Mouse (Mus musculus): ENCODE data around the gene 2900026A02Rik. TPM values are rescaled to one million over a fixed set of nuclear protein-coding genes. Genes with fewer than 3 reads are reported as not detected.

Gene 2900026A02Rik
- polyA plus RNA-seq, 1 experiment from 2014 or later: 12.6 TPM

GRCm38 (mm10) chr5:113126476-113126875 is 94.6 kb downstream of the 2900026A02Rik start:
- Histone ChIP-seq H3K4me2 (ENCODE audit: low read depth, low read length) (no peak overlapping the region), H3K4me1 (replicated peaks; ENCODE audit: control insufficient read depth, insufficient read depth, low read length) (peaks cover 18% of the 10 kb centered on the region), H3K4me3 (ENCODE audit: low read length) (no peak overlapping the region), H3K9me3 (ENCODE audit: control insufficient read depth, low read length) (no peaks in the 10 kb centered on the region), H3K9ac (ENCODE audit: low read length) (no peak overlapping the region), H3K27ac (ENCODE audit: low read length) (no peak overlapping the region), H3K27me3 (ENCODE audit: control insufficient read depth, insufficient read depth, low read depth, low read length) (no peaks in the 10 kb centered on the region), H3K36me3 (ENCODE audit: control insufficient read depth, insufficient read depth, low read length) (no peaks in the 10 kb centered on the region)
- ATAC-seq (ENCODE audit: low read depth): no peak
- 92% methylated on average over 12 of the region's 12 CpGs for WGBS

- Histone ChIP-seq H3K4me2 (ENCODE audit: low read depth, low read length) (no peak overlapping the region), H3K4me1 (replicated peaks; ENCODE audit: control insufficient read depth, insufficient read depth, low read length) (peaks cover 27% of the 10 kb centered on the region), H3K27me3 (ENCODE audit: control insufficient read depth, insufficient read depth, low read depth, low read length) (no peaks in the 10 kb centered on the region), H3K9me3 (ENCODE audit: control insufficient read depth, low read length) (no peaks in the 10 kb centered on the region), H3K36me3 (ENCODE audit: control insufficient read depth, insufficient read depth, low read length) (no peaks in the 10 kb centered on the region), H3K4me3 (ENCODE audit: low read length) (no peak overlapping the region), H3K9ac (ENCODE audit: low read length) (no peak overlapping the region), H3K27ac (ENCODE audit: low read length) (no peak overlapping the region)
- no peak for ATAC-seq (ENCODE audit: low read depth)
- WGBS: 69% methylated on average over 10 of the region's 10 CpGs
Measured at GRCm38 (mm10) chr5:113123693-113124092, 97.3 kb downstream of the 2900026A02Rik start.

- H3K4me2 ChIP-seq (ENCODE audit: low read depth, low read length): no peak overlapping the region
- H3K9me3 ChIP-seq (ENCODE audit: control insufficient read depth, low read length): no peaks in the 10 kb centered on the region
- no peaks in the 10 kb centered on the region for H3K36me3 ChIP-seq (ENCODE audit: control insufficient read depth, insufficient read depth, low read length)
- H3K4me3 ChIP-seq (ENCODE audit: low read length): no peak overlapping the region
- no peak overlapping the region for H3K9ac ChIP-seq (ENCODE audit: low read length)
- no peak overlapping the region for H3K27ac ChIP-seq (ENCODE audit: low read length)
- 25% methylated on average over 12 of the region's 12 CpGs for WGBS
- peaks cover 30% of the 10 kb centered on the region for H3K4me1 ChIP-seq (replicated peaks; ENCODE audit: control insufficient read depth, insufficient read depth, low read length)
- ATAC-seq (ENCODE audit: low read depth): peak; percentile 26; the same call in 1 of the 2 replicates
- no peaks in the 10 kb centered on the region for H3K27me3 ChIP-seq (ENCODE audit: control insufficient read depth, insufficient read depth, low read depth, low read length)
Measured at GRCm38 (mm10) chr5:113122326-113123054, 98.5 kb downstream of the 2900026A02Rik start.

GRCm38 (mm10) chr5:113121591-113121875 is 99.5 kb downstream of the 2900026A02Rik start:
- Histone ChIP-seq H3K36me3 (ENCODE audit: control insufficient read depth, insufficient read depth, low read length) (no peaks in the 10 kb centered on the region), H3K4me1 (replicated peaks; ENCODE audit: control insufficient read depth, insufficient read depth, low read length) (peaks cover 27% of the 10 kb centered on the region), H3K9me3 (ENCODE audit: control insufficient read depth, low read length) (no peaks in the 10 kb centered on the region), H3K4me3 (ENCODE audit: low read length) (no peak overlapping the region), H3K4me2 (ENCODE audit: low read depth, low read length) (no peak overlapping the region), H3K27me3 (ENCODE audit: control insufficient read depth, insufficient read depth, low read depth, low read length) (no peaks in the 10 kb centered on the region), H3K9ac (ENCODE audit: low read length) (peak overlapping the region; percentile 45; the same call in 1 of the 2 replicates), H3K27ac (ENCODE audit: low read length) (peak overlapping the region; percentile 63)
- peak; percentile 61 for ATAC-seq (ENCODE audit: low read depth)
- 46% methylated on average over 6 of the region's 6 CpGs for WGBS

GRCm38 (mm10) chr5:113120741-113121590 is 100.1 kb downstream of the 2900026A02Rik start:
- ATAC-seq (ENCODE audit: low read depth): peak; percentile 47
- no peaks in the 10 kb centered on the region for H3K36me3 ChIP-seq (ENCODE audit: control insufficient read depth, insufficient read depth, low read length)
- peaks cover 27% of the 10 kb centered on the region for H3K4me1 ChIP-seq (replicated peaks; ENCODE audit: control insufficient read depth, insufficient read depth, low read length)
- 0 out of 2 replicates have a peak overlapping the region, but pooled peaks have one; percentile 10 for H3K9ac ChIP-seq (ENCODE audit: low read length)
- no peaks in the 10 kb centered on the region for H3K9me3 ChIP-seq (ENCODE audit: control insufficient read depth, low read length)
- no peaks in the 10 kb centered on the region for H3K27me3 ChIP-seq (ENCODE audit: control insufficient read depth, insufficient read depth, low read depth, low read length)
- 17% methylated on average over 15 of the region's 15 CpGs for WGBS
- H3K27ac ChIP-seq (ENCODE audit: low read length): peak overlapping the region; percentile 63
- H3K4me3 ChIP-seq (ENCODE audit: low read length): no peak overlapping the region
- no peak overlapping the region for H3K4me2 ChIP-seq (ENCODE audit: low read depth, low read length)

GRCm38 (mm10) chr5:113119861-113120465 is 101.1 kb downstream of the 2900026A02Rik start:
- WGBS: 43% methylated on average over 13 of the region's 13 CpGs
- Histone ChIP-seq H3K9me3 (ENCODE audit: control insufficient read depth, low read length) (no peaks in the 10 kb centered on the region), H3K4me2 (ENCODE audit: low read depth, low read length) (no peak overlapping the region), H3K27me3 (ENCODE audit: control insufficient read depth, insufficient read depth, low read depth, low read length) (no peaks in the 10 kb centered on the region), H3K4me3 (ENCODE audit: low read length) (no peak overlapping the region), H3K9ac (ENCODE audit: low read length) (no peak overlapping the region), H3K4me1 (replicated peaks; ENCODE audit: control insufficient read depth, insufficient read depth, low read length) (peaks cover 27% of the 10 kb centered on the region), H3K27ac (ENCODE audit: low read length) (no peak overlapping the region; the same call in 1 of the 2 replicates), H3K36me3 (ENCODE audit: control insufficient read depth, insufficient read depth, low read length) (no peaks in the 10 kb centered on the region)
- no peak for ATAC-seq (ENCODE audit: low read depth)

- Histone ChIP-seq H3K4me2 (ENCODE audit: low read depth, low read length) (no peak overlapping the region), H3K4me1 (replicated peaks; ENCODE audit: control insufficient read depth, insufficient read depth, low read length) (peaks cover 33% of the 10 kb centered on the region), H3K27me3 (ENCODE audit: control insufficient read depth, insufficient read depth, low read depth, low read length) (no peaks in the 10 kb centered on the region), H3K4me3 (ENCODE audit: low read length) (no peak overlapping the region), H3K9me3 (ENCODE audit: control insufficient read depth, low read length) (no peaks in the 10 kb centered on the region), H3K9ac (ENCODE audit: low read length) (no peak overlapping the region), H3K36me3 (ENCODE audit: control insufficient read depth, insufficient read depth, low read length) (no peaks in the 10 kb centered on the region), H3K27ac (ENCODE audit: low read length) (no peak overlapping the region)
- 67% methylated on average over 9 of the region's 9 CpGs for WGBS
- ATAC-seq (ENCODE audit: low read depth): no peak
Measured at GRCm38 (mm10) chr5:113119291-113119690, 101.7 kb downstream of the 2900026A02Rik start.

GRCm38 (mm10) chr5:113118695-113119094 is 102.3 kb downstream of the 2900026A02Rik start:
- Histone ChIP-seq H3K27ac (ENCODE audit: low read length) (no peak overlapping the region), H3K36me3 (ENCODE audit: control insufficient read depth, insufficient read depth, low read length) (no peaks in the 10 kb centered on the region), H3K27me3 (ENCODE audit: control insufficient read depth, insufficient read depth, low read depth, low read length) (no peaks in the 10 kb centered on the region), H3K9ac (ENCODE audit: low read length) (no peak overlapping the region), H3K4me2 (ENCODE audit: low read depth, low read length) (no peak overlapping the region), H3K9me3 (ENCODE audit: control insufficient read depth, low read length) (no peaks in the 10 kb centered on the region), H3K4me1 (replicated peaks; ENCODE audit: control insufficient read depth, insufficient read depth, low read length) (peaks cover 37% of the 10 kb centered on the region), H3K4me3 (ENCODE audit: low read length) (no peak overlapping the region)
- WGBS: 38% methylated on average over 6 of the region's 6 CpGs
- ATAC-seq (ENCODE audit: low read depth): peak; percentile 26; the same call in 1 of the 2 replicates

- no peak for ATAC-seq (ENCODE audit: low read depth)
- H3K4me2 ChIP-seq (ENCODE audit: low read depth, low read length): no peak overlapping the region
- H3K36me3 ChIP-seq (ENCODE audit: control insufficient read depth, insufficient read depth, low read length): no peaks in the 10 kb centered on the region
- H3K9ac ChIP-seq (ENCODE audit: low read length): no peak overlapping the region
- H3K27ac ChIP-seq (ENCODE audit: low read length): no peak overlapping the region
- peaks cover 44% of the 10 kb centered on the region for H3K4me1 ChIP-seq (replicated peaks; ENCODE audit: control insufficient read depth, insufficient read depth, low read length)
- no peaks in the 10 kb centered on the region for H3K9me3 ChIP-seq (ENCODE audit: control insufficient read depth, low read length)
- 78% methylated on average over 5 of the region's 5 CpGs for WGBS
- H3K27me3 ChIP-seq (ENCODE audit: control insufficient read depth, insufficient read depth, low read depth, low read length): no peaks in the 10 kb centered on the region
- no peak overlapping the region for H3K4me3 ChIP-seq (ENCODE audit: low read length)
Measured at GRCm38 (mm10) chr5:113117361-113117760, 103.7 kb downstream of the 2900026A02Rik start.
